Mouse (Mus musculus) liver, postnatal 0 days (tissue): Measurements from ENCODE around the gene Tma7.

Experiments
- CTCF ChIP-seq: sonication (generic); IDR thresholded peaks from 2 replicates; pipeline ENCODE4 v1.5.1; 2016; ENCODE audit warnings: antibody characterized with exemption, low read depth
- EP300 ChIP-seq: IDR thresholded peaks from 2 replicates; pipeline ENCODE4 v1.6.1; 2016; ENCODE audit warnings: antibody characterized with exemption, low read depth, mild to moderate bottlenecking

- TF ChIP-seq CTCF (no peak), EP300 (no peak)
Observed at GRCm38 (mm10) chr9:109058006-109058765, 24.2 kb downstream of the Tma7 start.
